Mouse (Mus musculus) T-helper 1 cell (primary cell): ENCODE measurements around the gene Col3a1.

Experiments
- in situ Hi-C: fragments of 300-600 bp; cut with MboI, MseI; formaldehyde crosslinking; loops from one replicate; pipeline ENCODE4 v1.15.1; 2025; ENCODE audit warnings: high pct_unique_total_duplicates

Gene Col3a1

GRCm38 (mm10) chr1:45311388-45311787, at the start of gene Col3a1:
Col3a1 (plus strand) TSS chr1:45311538.
- in situ Hi-C loops = no loop called here

- in situ Hi-C loops = no loop called here
Observed at GRCm38 (mm10) chr1:45269421-45269820, 41.9 kb upstream of the Col3a1 start.

- in situ Hi-C loops = no loop called here
Observed at GRCm38 (mm10) chr1:45276006-45276539, 35.3 kb upstream of the Col3a1 start.

GRCm38 (mm10) chr1:45287954-45288353, 23.4 kb upstream of the Col3a1 start:
- in situ Hi-C loops = loop anchor here (10.0 kb wide), 1 partner anchor 353 kb away; no protein-coding TSS in a partner anchor

DNA sequence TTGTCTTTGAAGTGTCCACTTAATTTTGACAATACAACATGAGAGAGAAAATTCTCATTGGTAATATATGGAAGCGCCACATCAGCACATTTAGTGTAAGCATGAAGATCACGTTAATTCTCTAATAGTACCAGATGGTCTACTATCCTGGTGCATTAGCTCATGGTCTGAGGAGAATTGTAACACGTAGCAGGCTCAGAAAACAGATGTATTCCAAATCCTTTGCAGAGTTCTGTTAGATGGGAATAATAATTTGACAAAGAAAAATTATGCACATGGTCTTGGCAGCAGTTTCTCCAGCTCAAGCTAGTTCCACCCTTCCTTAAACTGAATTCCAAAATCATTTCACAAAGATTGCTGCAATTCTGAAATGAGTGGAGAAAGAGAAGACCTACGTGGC, 21.3 kb upstream of the Col3a1 start:
- in situ Hi-C loops = no loop called here

DNA sequence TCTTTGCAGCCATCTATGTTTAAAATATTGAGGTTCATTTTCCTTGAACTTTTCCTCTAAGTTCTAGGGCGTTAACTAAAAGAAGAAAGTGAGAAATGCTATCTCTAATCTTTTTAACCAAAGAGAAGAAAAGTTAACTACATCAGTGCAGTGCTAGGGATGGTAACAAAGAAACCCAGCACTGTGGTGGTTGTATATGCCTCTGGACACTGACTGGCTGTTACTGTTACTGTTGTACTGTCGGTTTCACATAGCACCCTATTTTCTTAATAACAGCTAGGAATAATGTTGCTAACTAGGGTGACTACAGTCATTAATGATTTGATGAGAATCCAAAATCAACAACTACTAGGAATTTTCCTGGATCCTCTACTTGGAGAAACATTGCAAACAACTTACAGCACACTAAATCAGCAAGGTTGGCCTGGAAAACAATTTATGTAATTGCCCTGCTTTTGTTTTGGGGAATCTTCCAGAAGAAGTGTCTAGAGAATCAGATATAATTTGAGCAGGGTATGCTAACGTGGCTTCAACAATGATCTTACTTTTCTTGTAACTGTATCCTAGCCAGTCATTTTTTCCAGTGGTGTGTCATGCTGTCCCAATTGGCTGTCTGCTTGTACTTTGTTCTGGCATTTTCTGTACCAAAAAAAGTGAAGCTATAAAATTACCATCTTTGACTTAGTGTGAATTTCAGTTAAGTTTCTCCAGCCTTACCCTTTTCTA, 11.8 kb upstream of the Col3a1 start:
- in situ Hi-C loops = no loop called here

- in situ Hi-C loops = no loop called here
Observed at GRCm38 (mm10) chr1:45304273-45304672, 7.1 kb upstream of the Col3a1 start.

GRCm38 (mm10) chr1:45309015-45309414, 2.3 kb upstream of the Col3a1 start:
- in situ Hi-C loops = no loop called here

DNA sequence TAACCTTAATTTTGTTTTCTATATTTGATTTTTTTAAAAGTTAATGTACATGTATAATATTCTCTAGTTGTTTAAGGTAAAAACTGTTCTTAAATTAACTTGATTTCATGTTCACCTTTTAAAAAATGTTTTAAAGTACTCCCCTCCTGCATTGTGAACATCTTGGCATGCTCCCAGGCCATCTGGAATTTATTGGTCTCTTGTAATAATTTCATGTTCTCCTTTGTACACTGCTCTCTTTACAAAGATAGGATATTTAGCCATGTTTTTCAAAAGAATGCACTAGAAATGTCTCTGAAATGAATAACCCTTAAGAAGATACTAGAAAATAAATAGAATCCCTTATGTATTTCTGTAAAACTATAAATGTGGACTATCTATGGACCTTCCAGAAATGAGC, 624 bp downstream of the Col3a1 start:
- in situ Hi-C loops = no loop called here

DNA sequence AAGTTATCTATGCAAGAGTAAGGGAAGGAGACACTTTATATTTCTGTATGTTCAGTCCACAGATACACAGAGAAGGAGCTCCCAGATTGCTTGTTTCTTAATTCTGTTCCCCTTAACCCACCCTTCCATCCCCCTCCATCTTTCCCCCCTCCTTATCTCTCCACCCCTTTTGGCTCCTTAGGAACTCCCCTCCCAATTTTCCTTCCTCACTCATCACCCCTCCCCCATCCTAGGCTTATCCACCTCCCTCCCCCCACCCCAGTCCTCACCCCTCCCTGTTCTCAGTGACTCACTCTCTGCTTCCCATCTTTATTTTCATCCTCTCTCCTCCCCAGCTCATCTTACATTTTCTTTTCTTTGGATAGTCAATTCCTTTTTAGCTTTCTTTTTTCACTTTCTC, 1.5 kb downstream of the Col3a1 start:
- in situ Hi-C loops = no loop called here

- in situ Hi-C loops = no loop called here
Observed at GRCm38 (mm10) chr1:45313696-45314295, 2.5 kb downstream of the Col3a1 start.

- in situ Hi-C loops = no loop called here
Observed at GRCm38 (mm10) chr1:45315767-45316528, 4.6 kb downstream of the Col3a1 start.

- in situ Hi-C loops = no loop called here
Observed at GRCm38 (mm10) chr1:45318241-45318640, 6.9 kb downstream of the Col3a1 start.

DNA sequence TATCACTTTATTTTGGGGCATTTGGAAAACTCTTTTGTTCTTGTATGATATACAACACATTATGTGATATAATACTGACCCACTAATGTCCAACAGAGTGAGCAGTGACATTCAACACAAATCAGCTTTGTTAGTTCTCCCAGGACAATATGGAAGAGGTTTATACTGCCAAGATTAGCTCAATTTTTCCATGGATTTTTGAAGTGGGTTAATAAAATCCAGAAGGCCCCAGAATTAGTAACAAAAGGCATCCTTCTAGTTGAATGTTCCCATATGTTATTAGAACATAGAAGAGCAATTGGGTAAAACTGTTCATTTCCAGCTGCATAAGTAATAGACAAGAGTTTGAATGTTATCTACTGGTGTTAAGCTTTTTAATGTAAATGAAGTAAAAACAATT, 9.5 kb downstream of the Col3a1 start:
- in situ Hi-C loops = no loop called here

DNA sequence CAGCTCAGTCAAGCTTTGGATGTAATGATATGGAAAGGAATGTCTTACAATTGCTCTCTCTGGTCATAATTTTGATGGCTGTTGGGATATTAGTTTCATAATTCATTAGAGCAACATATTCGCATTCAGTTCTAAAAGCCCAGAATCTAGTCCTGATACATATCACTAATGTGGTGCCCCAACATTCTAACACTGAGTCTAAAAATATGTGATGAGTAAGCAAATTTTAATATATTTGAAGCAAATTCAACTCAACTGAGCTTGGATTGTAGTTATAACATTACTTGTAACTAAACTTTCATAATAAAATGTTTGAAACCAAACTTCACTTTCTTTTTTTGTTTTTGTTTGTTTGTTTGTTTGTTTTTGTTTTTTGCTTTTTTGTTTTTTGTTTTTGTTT, 17.8 kb downstream of the Col3a1 start:
- in situ Hi-C loops = no loop called here

- in situ Hi-C loops = no loop called here
Observed at GRCm38 (mm10) chr1:45355944-45356343, 44.6 kb downstream of the Col3a1 start.

DNA sequence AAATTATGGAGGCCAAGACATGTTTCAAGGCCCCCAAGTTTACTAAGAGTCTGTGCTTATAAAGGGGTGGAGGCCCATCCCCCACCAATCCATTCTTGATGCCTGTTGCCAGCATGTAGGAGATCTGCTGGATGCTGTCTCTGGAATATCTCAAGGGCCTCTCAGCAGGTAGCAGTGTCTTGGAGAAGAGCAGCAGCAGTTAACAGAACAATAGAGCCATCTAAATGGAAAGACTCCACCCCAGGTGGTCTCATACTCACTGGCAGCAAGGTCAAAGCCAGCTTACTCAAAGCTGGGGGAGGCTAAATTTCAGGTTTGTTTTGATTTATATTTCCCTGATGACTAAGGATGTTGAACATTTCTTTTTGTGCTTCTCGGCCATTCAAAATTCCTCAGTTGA, 46.7 kb downstream of the Col3a1 start:
- in situ Hi-C loops = no loop called here

DNA sequence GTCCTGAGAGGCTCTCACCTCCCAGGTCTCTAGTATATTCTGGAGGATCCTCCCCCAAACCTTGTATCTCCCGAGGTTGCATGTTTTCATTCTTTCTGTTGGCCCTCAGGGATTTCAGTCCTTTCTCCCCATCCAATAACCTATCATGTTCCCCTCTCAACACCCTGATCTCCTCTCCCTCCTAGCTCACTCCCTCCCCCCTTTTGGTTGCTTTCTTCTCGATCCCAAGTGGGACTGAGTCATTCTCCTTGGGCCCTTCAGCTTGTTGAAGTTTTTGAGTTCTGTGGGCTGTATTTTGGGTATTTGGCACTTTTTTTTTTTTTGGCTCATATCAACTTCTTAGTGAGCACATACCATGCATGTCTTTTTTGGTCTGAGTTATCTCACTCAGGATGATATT, 47.8 kb downstream of the Col3a1 start:
- in situ Hi-C loops = no loop called here

DNA sequence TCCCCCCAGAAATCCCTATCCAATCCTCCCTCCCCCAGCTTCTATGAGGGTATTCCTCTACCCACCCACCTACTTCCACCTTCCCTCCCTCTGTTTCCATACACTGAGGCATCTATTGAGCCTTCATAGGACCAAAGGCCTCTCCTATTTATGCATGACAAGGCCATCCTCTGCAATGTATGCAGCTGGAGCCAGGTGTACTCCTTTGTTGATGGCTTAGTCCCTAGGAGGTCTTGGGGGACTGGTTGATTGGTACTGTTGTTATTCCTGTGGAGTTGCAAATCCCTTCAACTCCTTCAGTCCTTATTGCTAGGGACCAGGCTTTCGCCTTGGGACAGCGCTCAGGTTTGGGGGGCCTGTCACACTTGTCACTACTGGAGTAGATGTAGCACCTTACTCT, 48.3 kb downstream of the Col3a1 start:
- in situ Hi-C loops = loop anchor here (10.0 kb wide), 1 partner anchor 315 kb away; no protein-coding TSS in a partner anchor

GRCm38 (mm10) chr1:45363274-45363673, 51.9 kb downstream of the Col3a1 start:
- in situ Hi-C loops = loop anchor here (10.0 kb wide), 1 partner anchor 312 kb away; no protein-coding TSS in a partner anchor

- in situ Hi-C loops = loop anchor here (10.0 kb wide), 1 partner anchor 309 kb away; no protein-coding TSS in a partner anchor
Observed at GRCm38 (mm10) chr1:45365427-45365826, 54.1 kb downstream of the Col3a1 start.

DNA sequence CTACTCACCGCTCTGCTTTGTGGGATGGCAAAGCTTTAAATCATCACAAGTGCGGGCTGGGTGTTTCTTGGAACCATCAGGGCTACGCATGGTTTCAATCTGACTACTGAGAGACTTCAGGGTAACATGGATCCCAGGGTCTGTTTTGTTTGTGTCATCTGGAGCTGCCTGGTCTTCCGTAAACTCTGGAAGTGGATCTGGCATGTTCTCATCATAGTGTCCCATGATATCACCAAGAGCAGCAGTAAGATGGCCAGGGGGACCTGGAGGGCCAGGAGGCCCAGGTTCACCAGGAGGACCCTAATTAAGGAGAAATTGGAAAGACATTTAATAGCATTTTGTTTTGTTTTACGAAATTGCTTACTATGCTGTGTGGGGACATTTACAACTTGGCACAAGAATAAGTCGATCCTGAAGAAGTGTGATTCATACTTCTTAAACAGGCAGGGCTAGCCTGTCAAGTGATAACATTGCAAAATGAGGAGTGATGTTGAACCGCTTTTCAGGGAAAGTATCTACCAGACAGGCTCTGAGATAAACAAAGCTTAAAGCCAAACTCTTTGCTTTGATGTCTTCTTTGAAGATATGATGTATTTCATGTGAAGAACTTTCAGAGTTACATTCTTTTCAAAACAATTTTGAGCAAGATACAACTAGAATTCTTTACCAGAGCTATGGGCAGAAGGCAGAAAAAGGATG, 68.8 kb downstream of the Col3a1 start:
- in situ Hi-C loops = no loop called here
